Mouse (Mus musculus) CD4-positive helper T cell, adult 2 months (primary cell): Measurements from ENCODE around the gene Cd55b.
"Not testable (repeated sequence)": the region's sequence is repeated elsewhere in the genome, so short reads cannot be mapped to it uniquely, and the experiment has no call there.

Source experiments
- DNase-seq: peaks from one replicate; pipeline ENCODE4 v3.0.0-alpha.2; 2012; ENCODE audit warnings: low read depth, missing footprints, low spot score

The Cd55b gene

DNA sequence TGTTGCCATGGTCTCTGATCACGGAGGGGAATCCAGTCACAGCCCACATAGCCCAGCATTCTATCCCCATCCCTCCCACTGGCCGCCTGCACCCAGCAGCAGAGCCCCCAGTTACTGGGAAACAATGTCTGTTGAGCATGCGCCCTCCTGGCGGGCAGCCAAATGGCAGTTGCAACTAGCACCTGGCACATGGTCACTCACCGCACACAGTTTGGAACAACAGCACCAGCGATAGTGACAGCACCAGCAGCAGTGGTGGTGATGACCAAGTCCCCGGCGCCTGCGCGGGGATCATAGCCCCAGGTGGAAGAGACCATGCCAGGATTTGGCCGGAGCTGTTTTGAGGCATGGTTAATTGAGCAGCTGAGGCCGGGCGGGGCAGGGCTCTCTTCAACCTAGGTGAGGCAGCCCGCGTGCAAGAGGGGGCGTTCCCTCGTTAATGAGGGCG lies at the start of gene Cd55b:
TSS of gene Cd55b (minus strand) at position 346 of the 448 bp plus-strand sequence.
- no peak for DNase-seq

DNA sequence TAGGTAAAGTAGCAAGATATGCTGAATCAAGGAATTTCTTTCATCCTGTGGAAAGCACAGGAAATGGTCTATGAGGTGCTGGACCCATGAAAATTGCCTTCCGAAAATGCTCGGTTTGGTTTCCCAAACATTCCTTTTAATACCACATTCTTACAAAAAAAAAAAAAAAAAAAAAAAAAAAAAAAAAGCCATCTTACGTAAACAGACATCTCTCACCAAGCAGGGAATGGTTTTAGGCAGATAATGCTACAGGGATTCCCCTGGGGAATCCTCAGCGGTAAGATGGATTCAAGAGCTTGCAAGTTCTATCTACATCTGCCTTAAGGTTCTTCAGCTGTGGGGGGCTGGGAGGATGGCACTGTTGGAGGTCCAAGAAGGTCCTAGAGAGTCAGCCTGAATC lies 47.3 kb upstream of the Cd55b start:
- DNase-seq: no peak

DNA sequence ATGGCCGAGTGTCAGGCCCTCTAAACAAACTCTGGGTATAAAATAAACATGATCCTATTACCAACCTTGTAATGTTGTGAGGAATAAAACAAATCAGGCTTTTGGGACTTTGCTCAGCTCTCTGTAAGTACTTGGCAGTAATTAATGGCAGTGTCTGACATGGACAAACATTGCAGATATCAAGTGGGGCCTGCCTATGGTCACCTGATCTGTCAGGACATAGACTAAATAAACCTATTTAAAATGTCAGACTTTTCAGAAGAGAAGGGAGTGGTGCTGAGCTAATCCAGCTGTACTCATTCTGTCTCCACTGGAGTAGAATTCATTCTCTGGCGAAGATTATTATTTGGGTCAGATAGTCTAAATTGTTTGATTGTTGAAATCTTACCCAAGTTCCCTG lies 44.6 kb upstream of the Cd55b start:
- no peak for DNase-seq

DNA sequence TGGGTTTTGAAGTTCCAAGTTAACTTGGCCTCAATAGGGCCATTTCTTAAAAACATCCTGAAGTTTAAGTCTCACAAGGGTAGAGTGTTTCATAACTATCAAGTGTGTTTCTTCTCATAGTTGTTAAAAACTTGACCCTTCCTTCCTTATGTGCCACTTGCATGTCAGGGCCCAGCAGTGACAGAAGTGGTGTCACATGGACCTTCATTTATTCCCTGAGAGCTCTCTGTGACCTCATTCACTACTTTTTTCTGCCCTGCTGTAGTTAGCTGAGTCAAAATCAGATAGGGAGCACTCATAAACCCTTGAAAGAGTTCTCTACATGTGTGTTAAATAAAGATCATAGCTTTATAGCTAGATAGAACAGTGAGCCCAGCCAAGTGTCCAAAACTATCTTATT lies 41.4 kb upstream of the Cd55b start:
- DNase-seq: no peak

DNA sequence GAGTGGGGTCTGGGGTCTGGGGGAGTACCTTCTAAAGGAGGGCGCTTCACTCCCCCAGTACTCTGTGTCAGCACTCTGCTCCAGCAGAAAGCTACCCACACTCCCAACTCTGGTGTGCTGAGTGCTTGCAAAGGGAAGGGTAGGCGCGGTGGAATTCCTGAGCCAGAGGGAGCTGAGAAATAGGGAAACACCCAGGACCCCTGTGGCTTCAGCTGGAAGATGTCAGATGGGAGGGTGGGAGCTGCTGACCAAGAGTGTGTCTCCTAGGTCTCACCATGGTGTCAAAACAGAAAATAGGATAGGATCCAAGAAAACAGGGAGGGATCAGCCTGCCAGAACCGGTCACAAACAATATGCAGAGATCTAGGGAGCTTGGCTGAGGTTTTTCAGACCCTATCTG lies 40.1 kb upstream of the Cd55b start:
- no peak for DNase-seq

DNA sequence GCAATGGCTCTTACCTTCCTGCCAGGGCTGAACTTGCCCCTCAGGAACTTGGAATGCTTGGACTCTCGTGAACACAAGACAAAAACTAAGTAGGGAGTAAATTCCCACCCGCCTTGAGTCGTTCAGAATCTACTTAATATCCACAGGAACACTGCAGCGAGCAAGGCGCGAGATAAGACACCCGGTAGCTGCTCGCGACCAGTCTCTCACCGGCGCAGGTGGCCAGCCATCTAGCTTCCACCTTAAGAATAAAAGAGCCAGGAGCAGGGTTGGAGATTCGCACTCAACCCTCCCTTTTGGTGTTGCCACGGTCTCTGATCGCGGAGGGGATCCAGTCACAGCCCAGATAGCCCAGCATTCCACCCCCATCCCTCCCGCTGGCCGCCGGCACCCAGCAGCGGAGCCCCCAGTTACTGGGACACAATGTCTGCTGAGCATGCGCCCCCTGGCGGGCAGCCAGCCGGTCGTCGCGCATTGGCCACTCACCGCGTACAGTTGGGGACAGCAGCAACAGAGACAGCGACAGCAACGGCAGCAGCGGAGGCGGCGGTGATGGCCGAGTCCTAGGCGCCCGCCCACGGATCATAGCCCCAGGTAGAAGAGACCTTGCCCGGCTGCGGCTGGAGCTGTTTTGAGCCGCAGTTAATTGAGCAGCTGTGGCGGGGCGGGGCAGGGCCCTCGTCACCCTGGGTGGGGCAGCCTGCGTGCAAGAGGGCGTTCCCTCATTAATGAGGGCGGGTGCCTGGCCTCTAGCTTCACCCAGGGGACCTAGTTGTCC lies 39.5 kb upstream of the Cd55b start, which contains the start of gene Cd55:
TSS of gene Cd55 (minus strand) at position 661 of the 778 bp plus-strand sequence.
- peak; percentile 85 for DNase-seq

DNA sequence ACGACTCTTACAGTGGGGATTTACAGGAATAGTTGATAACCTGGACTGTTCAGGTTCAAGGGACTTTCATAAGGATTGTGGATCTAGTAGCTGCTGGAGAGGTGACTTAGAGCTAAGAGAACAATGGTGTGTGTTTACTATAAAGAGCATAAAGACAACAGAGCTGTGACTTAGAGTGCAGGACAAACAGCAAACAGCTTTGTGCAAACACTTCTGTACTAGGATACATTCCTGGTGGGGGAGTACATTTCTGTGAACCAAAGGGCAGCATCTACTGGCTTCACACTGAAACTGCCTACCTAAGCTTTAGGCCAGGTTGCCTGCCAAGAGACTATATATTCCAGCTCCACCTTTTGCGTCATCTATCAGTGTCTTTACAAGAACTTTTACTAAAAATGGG lies 32.3 kb upstream of the Cd55b start:
- no peak for DNase-seq

DNA sequence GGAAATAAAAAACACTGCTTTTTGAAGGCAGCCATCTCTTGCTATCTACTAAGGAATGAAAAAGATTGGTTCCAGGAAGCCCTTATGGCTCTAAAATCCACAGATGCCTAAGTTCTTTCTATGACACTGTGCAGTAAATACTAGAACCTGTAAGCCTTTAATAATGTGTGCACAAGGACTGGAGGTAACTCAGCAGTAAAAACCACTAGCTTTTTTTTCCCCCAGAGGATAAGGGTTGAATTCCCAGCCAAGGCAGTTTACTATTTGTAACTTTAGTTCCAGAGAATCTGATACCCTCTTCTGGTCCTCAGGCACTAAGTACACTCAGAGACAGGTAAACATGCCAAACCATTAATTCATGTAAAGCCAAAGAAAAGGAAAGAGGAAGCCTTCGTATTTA lies 20.1 kb upstream of the Cd55b start:
- DNase-seq: not testable (repeated sequence)

DNA sequence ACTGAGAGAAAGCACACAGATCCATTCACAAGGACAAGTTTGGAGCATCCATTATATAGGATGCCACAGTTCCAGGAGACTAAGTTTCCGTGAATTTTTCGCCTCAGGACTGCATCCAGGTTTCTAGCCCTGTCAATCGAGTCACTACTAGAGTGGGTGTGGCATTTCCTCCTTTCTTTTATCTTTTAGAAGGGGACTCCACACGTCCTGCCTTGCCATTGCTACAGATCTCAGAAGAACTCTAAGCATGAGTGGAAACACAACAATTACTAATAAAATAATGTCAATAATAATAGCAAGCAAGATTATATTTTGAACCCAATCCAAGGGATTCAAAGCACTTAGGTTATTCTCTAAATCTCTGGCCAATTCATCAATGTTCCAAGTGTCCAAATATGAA lies 8.1 kb upstream of the Cd55b start:
- no peak for DNase-seq

DNA sequence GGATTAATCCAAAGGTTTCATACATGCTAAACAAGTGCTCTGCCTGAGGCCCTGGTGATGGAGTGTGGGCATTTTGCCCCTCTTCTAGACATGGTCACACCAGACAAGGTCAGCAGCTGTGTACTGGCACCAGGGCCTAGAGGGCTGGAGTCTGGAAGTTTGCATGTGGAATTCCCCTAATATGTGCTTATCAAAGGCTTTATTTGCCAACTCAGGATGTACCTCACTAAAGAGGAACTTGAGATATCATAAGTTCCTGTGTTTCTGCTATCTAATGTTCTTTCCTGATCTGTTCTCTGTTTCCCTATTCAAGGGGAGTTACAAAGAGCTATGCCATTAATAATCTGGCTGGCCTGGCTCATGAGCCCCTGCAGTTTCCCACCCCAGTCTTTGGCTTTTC lies 5.9 kb upstream of the Cd55b start:
- DNase-seq: not testable (repeated sequence)

DNA sequence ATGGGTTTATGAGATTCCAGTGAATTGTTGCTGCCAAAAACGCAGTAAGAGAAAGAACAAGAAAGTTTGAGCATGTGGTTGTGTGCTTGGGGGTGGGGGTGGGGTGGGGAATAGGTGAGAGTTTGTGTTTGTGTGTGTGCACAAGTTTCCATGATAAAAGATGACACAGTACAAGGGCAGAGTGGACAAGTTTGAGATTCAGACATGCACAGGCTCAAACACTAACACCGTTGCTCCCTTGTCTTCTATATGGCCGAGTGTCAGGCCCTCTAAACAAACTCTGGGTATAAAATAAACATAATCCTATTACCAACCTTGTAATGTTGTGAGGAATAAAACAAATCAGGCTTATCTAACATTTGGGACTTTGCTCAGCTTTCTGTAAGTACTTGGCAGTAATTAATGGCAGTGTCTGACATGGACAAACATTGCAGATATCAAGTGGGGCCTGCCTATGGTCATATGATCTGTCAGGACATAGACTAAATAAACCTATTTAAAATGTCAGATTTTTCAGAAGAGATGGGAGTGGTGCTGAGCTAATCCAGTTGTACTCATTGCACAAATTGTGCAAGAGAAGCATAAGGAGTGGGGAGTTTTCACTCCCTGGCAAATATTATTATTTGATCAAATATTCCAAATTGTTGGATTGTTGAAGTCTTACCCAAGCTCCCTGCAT lies 4.5 kb upstream of the Cd55b start:
- not testable (repeated sequence) for DNase-seq

DNA sequence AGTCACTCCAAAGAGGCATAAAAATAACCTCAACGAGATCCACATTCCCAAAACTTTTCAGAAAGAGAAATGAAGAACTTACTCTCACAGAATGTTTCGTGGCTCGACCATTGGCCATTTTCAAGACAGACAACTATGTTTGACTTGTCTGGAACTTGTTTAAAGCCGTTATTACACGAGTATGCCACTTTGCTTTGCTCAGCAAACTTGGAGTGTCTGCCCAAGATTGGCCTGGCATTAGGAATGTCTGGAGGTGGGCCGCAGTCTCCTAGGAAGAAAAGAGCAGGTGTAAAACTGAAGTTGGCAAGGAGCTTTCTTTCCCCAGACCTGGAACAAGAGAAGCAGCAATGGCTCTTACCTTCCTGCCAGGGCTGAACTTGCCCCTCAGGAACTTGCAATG lies 776 bp downstream of the Cd55b start:
- not testable (repeated sequence) for DNase-seq

DNA sequence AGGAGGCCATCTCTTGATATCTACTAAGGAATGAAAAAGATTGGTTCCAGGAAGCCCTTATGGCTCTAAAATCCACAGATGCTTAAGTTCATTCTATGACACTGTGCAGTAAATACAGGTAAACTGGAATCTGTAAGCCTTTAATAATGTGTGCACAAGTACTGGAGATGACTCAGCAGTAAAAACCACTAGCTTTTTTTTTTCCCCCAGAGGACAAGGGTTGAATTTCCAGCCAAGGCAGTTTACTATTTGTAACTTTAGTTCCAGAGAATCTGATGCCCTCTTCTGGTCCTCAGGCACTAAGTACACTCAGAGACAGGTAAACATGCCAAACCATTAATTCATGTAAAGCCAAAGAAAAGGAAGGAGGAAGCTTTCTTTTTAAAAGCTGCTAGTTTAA lies 25.7 kb downstream of the Cd55b start:
- DNase-seq: not testable (repeated sequence)

DNA sequence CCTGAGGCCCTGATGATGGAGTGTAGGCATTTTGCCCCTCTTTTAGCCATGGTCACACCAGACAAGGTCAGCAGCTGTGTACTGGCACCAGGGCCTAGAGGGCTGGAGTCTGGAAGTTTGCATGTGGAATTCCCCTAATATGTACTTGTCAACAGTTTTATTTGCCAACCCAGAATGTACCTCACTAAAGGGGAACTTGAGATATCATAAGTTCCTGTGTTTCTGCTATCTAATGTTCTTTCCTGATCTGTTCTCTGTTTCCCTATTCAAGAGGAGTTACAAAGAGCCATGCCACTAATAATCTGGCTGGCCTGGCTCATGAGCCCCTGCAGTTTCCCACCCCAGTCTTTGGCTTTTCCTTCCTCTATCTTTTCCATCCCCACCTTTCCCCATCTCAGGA lies 35.5 kb downstream of the Cd55b start:
- DNase-seq: not testable (repeated sequence)

DNA sequence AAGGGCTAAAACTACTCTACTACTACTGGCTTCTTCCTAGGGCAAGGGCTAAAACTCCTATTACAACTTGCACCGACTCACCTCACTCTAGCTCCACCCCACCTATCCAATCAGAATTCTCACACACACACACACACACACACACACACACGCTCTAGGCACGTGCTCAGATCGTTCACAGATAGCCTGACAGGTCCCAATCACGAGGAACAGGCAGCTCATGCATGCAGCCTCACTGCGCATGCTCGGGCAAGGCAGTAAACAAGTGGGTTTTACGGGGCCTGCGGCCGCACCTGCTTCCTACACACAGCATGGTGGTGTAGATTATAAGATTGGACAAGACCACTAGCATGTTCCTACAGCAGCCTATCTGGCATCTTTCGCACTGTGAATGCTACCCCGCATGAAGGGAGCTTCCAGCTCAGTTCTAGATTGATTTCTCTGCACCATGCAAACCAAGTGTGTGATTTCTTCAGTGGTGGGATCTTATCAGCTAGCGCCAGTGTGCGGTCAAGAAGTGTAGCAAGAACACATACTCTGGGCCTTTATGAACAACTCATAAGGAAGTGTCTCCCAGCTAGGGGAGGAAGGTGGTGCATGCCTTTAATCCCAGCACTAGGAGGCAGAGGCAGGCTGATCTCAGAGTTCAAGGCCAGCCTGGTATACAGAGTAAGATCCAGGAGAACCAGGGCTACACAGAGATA lies 44.9 kb downstream of the Cd55b start:
- no peak for DNase-seq

DNA sequence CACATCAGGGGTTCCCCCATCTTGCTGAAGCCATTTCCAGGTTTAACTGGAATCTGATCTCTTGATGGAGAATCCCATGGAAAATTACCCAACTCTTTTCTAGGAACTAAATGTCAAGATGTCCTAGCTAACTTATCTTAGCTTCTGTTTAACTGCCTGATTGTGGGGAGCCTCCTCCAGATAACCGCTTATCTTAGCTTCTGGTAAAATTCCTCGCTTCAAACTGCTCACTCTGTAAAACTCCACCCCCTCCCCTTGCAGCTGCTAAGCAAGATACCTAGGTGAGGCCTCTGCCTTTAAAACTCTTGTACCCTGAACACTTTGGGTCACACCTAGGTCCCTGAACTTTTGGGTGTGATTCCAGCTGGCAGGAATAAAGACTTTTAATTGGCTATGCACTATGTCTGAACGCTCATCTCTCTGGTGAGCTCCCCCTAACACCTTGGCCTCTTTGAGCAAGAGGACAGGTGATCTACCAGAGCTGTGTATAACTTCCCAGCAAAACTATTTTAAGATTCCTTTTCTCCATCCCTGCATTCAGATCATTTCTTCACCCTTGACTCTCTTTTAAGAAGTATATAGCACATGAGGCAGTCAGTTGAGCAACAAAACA lies 48.5 kb downstream of the Cd55b start:
- DNase-seq: no peak

DNA sequence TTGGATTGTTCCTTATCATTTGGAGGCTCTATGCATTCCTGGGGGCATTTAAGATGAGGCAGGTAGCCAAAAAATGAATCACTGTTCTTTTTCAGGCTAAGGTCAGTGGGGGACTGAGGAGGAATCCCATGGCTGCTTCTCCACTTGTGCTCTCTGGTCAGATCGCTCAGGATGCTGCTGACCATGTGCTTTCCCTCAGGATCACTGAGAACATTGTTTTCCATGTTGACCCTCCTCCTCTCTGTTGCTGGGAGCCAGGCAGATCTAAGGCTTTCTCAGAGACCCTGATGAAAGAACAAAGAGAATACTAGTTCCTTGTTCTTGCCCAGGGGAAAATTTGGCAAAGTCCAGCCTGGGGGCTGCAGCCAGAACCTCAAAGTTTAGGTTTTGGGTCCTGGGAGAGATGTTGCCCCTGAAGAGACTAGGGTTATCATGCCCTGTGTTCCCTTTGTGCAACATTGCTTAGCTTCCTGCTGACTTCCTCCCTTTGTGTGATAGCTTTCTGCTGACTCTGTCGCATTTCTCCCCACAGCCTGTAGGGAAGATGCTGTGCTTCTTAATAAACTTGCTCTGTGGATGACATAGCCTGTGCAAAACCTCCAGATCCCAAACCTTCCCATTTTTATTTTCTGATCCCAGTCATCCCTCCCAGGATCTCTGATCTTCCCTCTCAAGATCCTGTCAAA lies 49.3 kb downstream of the Cd55b start:
- DNase-seq: no peak

DNA sequence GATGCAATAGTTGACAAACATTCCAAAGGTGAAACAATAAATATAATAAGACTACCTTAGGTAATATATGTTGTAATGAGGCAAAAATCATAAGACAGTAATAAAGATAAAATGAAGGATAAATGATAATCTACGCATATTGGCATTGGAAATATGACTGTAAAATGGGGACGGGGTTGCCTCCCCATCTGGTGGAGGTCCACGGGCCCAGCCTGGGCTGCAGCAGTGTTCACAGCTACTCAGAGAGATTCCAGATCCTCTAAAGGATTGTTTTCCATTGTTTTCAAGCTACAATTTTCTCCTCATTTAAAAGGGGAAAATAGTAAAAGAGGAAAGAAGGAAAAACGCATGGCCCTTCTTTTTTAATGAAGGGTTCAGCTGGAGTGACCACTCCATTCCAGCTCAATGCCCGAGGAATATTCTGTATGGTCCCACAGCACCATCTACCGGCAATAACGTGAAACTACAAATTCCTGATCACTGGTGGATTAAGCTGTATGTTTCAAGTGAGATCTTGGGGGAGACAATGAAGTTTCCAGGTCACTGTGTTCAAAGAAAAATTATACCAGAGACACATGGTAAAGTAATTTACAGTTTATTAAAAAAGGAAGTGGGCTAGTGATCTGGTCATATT lies 50.8 kb downstream of the Cd55b start:
- DNase-seq: peak; percentile 28

DNA sequence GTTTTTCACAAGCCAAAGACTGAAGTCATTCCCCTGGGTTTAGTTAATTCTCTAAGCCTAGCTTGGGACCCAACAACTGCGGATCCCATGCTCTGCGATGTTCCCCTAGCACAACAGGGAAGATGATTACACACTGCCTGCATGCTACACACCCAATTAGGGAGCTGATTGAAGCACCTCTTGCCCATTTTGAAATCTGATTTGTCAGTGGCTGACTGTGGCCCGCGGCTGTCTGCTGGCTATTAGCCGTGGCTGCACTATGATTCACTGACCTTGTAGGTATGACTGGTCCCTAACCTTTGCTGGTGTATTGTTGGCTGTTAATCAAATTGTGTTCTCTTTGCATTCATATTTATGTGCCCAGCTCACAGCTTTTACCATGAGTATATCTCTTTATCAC lies 51.5 kb downstream of the Cd55b start:
- no peak for DNase-seq

DNA sequence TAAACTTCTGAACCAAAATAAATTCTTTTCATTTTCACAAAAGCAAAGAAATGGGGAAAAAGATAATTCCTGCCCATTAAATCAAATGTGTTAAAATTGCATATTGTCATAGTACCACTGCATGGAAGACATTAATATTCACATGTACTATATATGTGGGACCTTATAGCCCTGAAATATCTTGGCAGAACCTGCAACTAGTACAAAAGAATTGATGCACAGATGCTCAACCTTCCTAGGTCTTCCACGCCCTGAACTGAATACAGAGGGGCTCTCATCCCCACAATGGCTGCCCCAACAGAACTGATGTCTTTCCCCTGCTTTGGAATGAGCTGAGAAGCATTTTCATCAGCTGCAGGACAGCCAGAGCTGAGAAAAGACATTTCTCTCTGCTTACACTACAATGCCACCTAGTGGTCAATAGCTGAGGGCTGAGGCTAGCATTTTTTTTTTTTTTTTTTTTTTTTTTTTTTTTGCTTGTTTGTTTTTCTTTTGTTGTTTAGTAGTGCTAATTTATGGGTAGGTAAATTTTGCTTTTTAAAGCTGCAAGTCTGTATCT lies 72.7 kb downstream of the Cd55b start:
- peak; percentile 14 for DNase-seq

DNA sequence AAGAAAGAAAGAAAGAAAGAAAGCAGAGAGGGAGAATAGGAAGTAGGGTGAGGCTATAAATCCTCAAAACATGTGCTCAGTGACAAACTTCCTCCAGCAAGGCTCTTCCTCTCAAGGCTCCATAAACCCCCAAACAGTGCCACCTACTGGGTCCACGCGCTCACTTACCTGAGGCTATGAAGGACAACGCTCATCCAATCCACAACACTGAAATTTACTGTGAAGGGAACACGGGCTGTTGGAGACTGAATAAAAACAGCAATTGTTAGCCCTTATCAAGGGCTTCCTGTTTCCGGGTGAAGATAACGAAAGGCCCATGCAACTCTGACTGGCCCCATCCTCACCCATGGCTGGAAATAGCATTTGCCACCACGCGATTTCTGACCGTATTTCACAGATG lies 80.4 kb downstream of the Cd55b start:
- DNase-seq: no peak
